Comparison of ENCODE assay signal across 14 mouse cellular contexts in genomic region chr1:63199387-63199786, GRCm38 (mm10). TPM values are rescaled to one million over a fixed set of nuclear protein-coding genes. Genes with fewer than 3 reads are reported as not detected.
"Had no signal": no experiment of that assay in that cellular context is flagged by ENCODE, and none has a peak within 500 bp of the region (broad histone marks: within the 10 kb centered on the region; RNA-seq: fewer than 3 reads in every experiment).

No protein-coding gene starts in this region.

- H3K9ac ChIP-seq: limb, embryonic 12.5 days; liver, embryonic 15.5 days; lung, embryonic 14.5 days; neural tube, embryonic 12.5 days had no signal

- H3K4me1 ChIP-seq: liver, embryonic 15.5 days had no signal

- H3K27me3 ChIP-seq: liver, embryonic 15.5 days; neural tube, embryonic 12.5 days had no signal

- H3K36me3 ChIP-seq: limb, embryonic 12.5 days; liver, embryonic 15.5 days; neural tube, embryonic 12.5 days had no signal

- H3K9me3 ChIP-seq: liver, embryonic 15.5 days had no signal

- H3K4me2 ChIP-seq: limb, embryonic 12.5 days; liver, embryonic 11.5 days; liver, embryonic 15.5 days; lung, embryonic 14.5 days; neural tube, embryonic 12.5 days had no signal

- H3K27ac ChIP-seq: limb, embryonic 12.5 days; liver, embryonic 15.5 days; neural tube, embryonic 12.5 days; stomach, postnatal 0 days had no signal

- H3K4me3 ChIP-seq: limb, embryonic 12.5 days; liver, embryonic 15.5 days; neural tube, embryonic 12.5 days had no signal

- DNase-seq: kidney, adult 8-10 months; kidney, postnatal 25 days; layer of hippocampus, postnatal 36 days; lung, embryonic 14.5 days; lung, postnatal 14 days; midbrain, embryonic 14.5 days; thymus, postnatal 4 days had no signal

RNA-seq across cellular contexts. Expression of gene Gpr1, which starts 15.0 kb away (rescaled TPM):
- total RNA-seq: megakaryocyte progenitor cell, adult 5-6 weeks; neutrophil, adult 5-6 weeks had no signal
- polyA plus RNA-seq: lung, embryonic 14.5 days had no signal
